Mouse (Mus musculus) heart, postnatal 14 days (tissue): ENCODE measurements around the gene Urb2. TPM values are rescaled to one million over a fixed set of nuclear protein-coding genes. Genes with fewer than 3 reads are reported as not detected.

Source experiments
- DNase-seq, 2 experiments: peaks; one replicate each; pipeline ENCODE4 v3.0.0; 2021 to 2022
- intact Hi-C: fragments of 180-260 bp; cut with DNase I; formaldehyde crosslinking; loops from one replicate; pipeline ENCODE4 v1.15.1; 2025
- long read RNA-seq, 2 experiments: library from polyadenylated mRNA; stranded (forward); transcript quantifications; one replicate each; pipeline ENCODE4 v2.0.0; 2021
- total RNA-seq, 2 experiments: library from RNA; stranded (reverse); gene quantifications; 2 replicates each; pipeline ENCODE4 v1.2.3; 2021

Gene Urb2
- total RNA-seq: 1 to 10 TPM; 6.7 to 6.9 TPM
- long read RNA-seq, experiment 1, partial matches to known transcripts: 0 of 2 reads
- long read RNA-seq, experiment 1, other reads (novel, unspliced or antisense): 2 of 2 reads
- long read RNA-seq, experiment 2, partial matches to known transcripts: 1 of 2 reads
- long read RNA-seq, experiment 2, other reads (novel, unspliced or antisense): 1 of 2 reads

DNA sequence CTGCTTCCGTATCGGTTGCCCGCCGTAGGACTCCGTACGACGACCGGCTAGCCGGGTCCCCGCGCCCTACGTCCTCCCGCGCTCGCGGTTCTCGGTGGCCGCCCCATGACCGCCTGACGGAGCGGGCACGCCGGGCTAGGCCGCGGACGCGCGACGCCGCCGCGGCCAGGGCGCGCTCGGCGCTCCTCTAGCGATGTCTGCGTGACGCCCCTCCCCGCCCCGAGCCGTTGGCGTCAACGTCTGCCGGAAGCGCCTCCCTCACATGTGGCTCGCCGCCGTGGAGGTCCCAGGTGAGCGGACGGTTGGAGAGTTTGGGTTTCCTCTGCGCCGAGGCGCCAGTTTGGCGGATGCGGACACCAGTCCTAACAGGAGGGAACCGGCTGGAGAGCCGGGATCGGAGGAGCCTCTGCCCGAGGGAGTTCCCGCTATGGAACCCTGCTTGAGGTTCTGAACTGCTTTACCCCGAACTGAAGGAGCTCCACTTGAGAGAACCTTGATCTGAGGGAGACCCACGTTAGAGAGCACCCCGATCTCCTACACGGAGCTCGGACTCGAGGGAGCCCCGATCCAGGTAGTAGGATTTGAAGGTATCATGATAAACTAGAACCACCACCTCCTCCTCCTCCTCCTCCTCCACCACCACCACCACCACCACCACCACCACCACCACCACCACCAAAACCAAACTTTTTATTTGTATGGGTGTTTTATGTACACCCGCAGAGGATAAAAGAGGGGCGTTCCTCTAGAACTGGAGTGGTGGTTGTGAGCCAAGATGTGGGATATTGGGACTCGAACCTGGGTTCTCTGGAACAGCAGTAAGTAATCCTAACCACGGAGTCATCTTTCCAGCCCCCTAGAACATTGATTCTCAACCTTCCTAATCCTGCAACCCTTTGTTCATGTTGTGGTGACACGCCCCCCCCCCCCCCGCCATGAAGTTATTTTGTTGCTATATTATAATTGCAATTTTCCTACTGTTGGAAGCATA is at the start of gene Urb2, which contains the start of gene Taf5l:
Gene Urb2, plus strand, starts transcription at position 272 of the 991 bp plus-strand sequence.
Gene Taf5l, minus strand, starts transcription at position 161 of the 991 bp plus-strand sequence.
- intact Hi-C loops: no loop called here
- DNase-seq: peak; percentile 94 to 95

DNA sequence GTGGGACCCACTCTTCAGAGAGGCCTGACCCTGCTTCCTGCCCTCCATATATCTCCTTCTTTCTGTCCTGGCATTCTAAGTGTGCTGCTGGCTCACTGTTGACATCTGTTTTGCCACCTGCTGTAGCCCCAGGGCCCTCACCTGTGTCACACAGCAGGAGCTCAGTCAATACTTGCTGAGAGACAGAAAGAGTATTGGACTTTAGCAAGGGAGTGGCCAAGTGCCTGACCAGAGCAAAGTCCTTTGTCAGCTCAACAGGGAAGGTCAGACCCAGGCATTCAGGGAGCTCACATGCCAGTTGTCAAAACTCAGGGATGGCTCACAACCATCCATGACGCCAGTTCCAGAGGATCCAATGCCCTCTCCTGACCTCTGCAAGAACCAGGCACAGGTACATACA is 47.8 kb upstream of the Urb2 start:
- intact Hi-C loops: no loop called here

DNA sequence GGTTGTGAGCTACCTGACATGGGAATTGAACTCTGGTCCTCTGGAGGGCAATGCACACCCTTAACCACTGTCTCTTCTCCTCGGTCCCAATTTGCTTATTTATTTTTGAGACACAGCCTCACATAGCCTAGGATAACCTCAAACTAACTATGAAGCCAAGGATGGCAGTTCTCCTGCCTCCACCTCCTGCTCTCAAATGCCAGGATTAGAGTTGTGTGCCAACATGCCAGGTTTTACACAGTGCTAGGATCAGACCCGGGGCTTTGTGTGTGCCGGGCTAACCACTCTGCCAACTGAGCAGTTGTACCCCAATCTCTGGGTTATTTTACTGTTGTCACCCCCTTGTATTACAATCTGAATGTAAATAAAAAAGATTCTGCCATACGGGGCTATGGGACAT is 43.8 kb upstream of the Urb2 start:
- intact Hi-C loops: no loop called here
- DNase-seq: no peak

More for the DNA sequence above, 47.8 kb upstream of the Urb2 start:
- DNase-seq: no peak

DNA sequence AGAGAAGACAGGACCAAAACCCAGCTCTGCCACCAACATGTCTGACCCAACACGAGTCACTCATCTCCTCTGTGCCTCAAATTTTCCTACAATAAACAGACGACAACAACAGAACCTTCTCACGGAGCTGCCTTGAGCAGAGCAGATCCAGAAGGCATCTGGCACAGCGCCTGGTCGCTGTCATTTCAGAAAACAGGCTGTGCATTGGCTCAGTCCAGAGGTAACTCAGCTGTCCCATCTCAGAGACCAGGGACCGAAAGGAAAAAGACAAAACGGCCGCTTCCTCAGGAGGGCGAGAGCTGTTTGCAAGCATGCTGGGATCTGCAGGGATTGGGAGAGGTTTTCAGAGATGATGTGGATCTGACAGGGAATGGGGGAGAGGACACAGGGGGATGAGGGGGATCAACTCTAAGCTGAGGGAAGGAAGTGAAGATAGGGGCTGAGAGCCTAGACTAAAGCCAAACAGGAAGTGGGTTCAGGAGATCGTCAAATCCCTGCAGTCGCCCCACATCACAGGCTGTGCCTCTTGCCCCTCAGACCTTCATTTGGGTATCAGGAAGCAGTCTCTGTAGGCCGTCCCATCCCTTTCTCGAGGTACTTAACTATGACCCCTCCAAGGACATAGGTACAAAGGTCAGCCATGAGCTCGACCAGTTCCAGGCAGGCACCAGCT is 43.0 kb upstream of the Urb2 start:
- intact Hi-C loops: no loop called here

DNA sequence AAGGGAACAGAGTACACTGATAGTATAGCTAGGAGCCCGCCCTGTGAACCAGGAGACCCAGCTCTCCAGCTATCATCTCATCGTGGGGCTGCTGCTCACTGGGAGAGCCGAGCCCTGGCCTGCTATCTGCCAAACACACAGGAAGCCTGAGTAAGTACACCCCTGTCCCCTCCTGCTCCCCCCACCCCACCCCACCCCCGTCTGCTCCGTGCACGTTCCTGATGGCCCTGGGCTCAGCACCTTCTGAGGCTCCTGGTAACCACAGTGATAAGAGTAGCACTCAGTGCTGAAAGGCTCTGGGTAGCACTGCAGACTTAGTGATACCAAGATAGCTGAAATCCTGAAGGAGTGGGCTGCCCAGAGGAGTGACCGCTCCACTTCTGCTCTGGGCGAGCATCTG is 42.4 kb upstream of the Urb2 start:
- no peak for DNase-seq
- intact Hi-C loops: no loop called here

More for the DNA sequence above, 43.0 kb upstream of the Urb2 start:
- peak; percentile 56 to 72 for DNase-seq

DNA sequence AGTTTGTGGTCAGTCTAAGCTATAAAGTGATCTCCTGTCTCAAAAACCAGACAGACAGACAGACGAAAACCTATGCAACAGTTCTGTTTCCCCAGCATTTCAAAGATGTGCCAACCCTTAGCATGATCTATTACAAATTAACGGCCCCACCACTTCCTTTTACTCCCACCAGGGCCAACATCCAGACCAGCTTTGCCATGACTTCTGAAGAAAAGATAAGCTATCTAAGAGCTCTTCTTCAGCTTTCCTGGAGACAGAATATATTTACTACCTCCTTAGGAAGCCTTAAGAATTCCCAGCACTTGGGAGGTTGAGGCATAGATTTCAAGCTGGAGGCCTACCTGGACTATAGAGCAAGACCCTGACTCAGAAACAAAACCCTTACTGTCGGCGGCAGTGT is 41.1 kb upstream of the Urb2 start:
- no peak for DNase-seq
- intact Hi-C loops: no loop called here

DNA sequence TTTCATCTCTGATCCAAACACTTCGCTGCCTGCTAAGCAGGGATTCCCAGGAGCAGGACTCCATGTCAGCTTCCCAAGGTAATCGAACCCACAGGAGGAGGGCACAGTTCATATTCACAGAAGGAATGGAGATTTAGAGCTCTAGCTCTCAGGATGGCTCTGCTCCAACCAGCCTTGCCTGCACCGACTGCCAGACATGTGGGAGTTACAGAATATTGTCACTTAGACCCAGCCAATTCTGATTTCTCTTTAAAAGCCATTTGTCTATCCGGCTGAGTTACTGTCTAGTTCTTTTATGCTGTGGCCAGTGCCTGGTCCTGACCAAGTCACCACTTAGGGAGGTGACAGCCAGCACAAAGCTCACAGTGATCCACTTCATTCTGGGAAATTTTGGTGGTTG is 39.6 kb upstream of the Urb2 start:
- intact Hi-C loops: loop anchor here (2.0 kb wide), 1 partner anchor 31 kb away; no protein-coding TSS in a partner anchor
- no peak for DNase-seq

DNA sequence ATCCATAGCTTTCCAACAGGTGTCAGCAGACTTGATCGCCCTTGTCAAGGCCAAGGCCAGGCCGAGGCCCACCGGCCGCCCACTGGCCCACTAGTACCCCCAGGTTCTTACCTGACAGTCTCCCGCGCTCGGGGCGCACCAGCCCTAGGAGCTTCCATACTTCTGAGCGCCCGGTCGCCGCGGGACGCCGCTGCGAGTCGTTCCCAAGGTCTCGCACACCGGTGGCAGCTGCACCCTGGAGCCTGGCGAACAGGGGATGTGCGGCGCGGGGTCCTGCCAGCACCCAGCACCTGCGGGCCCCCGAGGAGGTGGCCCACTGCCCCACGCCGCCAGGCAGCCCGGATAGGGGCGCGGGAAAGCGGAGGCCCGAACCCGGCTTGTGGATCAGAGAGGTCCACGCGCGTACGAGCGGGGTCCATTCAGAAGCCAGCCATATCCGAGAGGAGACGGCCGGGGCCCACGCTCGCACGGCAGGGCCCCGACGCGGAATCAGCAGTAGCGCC is 39.0 kb upstream of the Urb2 start:
- DNase-seq: peak in 1 of 2 experiments; percentile 26
- intact Hi-C loops: loop anchor here (2.0 kb wide), 1 partner anchor 32 kb away; no protein-coding TSS in a partner anchor

DNA sequence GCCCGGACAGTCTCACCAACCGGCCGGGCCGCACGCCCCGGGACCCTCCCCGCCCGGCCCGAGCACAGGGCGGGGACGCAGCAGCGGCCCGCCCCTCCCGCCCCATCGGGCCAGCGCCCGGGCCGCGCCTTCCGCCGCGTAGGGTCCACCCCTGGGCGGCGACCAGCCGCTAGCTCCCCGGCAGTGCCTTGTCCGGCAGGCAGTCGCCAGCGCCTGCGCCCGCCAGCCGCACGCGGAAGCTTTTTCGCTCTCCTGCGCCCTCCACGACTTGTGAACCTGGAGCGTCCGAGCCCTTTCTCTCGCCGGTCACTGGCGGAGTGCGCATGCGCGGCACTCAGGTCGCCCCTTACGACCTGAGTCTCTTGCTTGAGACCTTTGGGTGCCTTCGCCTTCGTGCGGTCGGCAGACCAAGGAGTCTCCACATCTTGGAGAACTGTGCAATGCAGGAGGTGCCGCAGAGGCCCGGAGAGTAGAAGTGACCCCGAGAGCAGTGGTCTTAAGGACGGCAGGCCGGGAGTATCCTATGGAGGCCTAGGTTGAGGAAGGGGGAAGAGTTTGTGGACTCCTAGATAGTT is 38.4 kb upstream of the Urb2 start, which contains the start of gene Abcb10:
Gene Abcb10, minus strand, starts transcription at position 297 of the 575 bp plus-strand sequence.
- intact Hi-C loops: loop anchor here (2.0 kb wide), 1 partner anchor 32 kb away; no protein-coding TSS in a partner anchor
- DNase-seq: peak; percentile 92 to 93

DNA sequence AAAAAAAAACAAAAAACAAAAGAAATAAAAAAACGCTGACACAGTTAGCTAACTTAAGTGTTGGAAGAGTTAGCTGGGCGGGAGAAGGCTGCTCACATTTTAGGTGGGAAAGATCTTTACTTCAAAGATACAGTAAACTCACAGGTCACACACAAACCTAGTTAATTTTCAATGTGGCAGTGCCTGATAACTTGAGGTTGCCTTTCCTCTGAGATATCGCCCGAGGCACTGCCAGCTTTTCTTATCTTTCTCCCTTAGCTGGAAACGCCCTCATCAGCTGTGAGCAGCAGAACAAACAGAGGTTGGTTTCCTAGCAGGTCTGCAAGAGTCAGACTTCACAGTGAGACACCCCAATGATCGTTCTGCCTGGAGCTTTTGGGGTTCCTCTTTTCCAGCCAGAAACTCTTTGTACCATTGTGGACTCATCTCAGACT is 32.7 kb upstream of the Urb2 start:
- intact Hi-C loops: no loop called here
- DNase-seq: no peak

DNA sequence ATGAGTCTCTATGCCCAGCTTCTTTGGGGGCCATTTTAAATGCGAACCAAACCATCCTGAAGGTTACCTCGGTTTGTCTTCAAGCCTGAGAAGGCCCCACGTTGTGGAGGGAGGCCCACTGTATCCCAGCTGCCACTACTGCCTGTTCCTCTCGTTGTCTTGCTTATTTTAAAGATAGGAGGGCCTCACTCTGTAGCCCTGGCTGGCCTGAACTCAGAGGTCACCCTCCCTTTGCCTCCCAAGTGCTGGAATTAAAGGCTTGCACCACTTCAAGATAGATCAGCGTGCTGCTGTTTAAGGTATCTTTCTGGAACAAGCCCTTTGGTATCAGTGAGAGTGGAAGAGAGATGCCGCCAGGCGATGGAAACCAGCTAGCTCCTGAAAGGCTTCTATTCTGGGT is 32.2 kb upstream of the Urb2 start:
- intact Hi-C loops: no loop called here
- DNase-seq: no peak

DNA sequence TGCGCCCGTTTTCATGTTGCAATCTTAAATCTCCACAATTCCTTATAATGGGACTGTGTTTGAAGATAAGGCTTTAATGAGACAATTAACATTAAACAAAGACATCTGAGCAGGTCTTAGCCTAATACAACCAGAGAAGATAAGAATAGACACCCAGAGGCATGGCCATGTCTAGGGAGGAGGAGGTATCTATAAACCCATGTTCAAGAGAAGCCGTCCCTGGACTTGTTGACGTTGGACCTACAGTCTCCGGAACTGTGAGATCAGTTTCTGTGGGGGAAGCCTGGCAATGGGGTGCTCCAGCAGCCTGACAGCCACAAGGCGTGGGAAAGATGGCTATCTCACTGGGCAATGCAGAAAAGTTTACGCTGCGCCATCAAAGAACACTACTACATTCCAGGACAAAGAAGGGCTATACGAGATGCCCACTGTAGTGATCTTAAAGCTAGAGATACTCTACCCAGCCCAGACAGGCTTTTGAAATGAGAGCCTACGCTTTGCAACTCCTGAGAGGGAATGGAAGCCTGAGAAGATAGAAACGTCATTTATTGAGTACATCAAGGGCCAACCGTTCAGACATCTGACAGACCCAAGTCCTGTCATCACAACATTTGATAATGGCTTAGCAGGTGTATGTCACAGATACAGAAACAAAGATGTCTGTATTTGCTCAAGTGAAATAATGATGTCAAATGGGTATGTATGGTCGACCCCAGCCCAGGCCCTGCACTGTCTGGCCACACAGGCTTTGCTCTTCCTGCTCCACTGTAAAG is 30.8 kb upstream of the Urb2 start:
- intact Hi-C loops: no loop called here
- DNase-seq: no peak

DNA sequence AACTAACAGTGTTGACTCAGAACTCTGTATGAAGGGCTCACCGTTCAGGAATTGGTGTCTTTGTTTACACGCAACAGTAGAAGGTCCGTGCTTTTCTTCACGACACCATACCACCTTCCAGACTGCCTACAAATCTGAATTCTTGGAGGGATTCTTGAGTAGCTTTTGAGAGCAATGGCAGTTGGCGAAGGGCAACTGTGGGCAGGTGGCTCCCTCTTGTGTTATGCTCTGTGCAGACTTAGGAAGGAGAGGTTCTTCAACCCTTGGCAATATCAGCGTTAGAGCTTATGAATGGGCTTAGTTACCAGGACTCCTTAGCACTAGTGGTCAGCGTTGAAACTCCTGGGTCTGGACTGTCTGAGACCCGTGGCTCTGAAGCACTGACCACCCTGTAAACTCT is 28.7 kb upstream of the Urb2 start:
- intact Hi-C loops: no loop called here
- DNase-seq: no peak

DNA sequence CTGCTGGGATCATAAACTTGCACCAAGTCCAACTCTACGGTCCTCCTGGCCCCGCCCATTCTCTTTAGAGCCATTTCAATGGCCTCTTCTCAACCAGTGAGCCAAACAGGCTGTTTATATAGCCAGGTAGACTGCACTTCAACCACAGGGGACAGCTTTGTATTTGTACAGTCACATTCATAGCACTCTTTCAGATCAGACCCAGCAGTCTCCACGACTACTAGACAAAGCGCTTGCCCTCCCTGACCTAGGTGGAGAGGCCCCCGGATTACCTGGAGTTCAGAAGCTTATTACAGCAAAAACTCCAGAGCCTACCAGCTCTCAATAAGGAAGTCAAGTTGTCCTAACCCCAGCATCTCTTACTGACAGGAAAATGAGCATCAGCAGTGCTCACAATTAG is 27.7 kb upstream of the Urb2 start:
- intact Hi-C loops: no loop called here
- DNase-seq: no peak

DNA sequence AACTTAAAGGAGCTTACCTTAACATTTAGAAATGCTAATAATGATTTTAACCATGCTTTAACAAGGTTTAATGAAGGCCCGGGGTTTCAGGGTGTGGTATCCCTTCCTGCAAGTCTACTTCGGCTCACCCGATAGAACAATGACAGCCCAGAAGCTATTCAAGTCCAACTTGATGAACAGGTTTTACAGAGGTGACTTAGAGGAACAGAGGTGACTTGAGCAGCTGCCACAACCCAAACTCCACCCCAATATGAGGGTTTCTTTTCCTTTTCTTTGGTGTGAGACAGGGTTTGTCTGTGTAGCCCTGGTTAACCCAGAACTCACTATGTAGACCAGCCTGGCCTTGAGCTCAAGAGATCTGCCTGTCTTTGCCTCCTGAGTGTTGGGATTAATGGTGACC is 27.3 kb upstream of the Urb2 start:
- DNase-seq: no peak

DNA sequence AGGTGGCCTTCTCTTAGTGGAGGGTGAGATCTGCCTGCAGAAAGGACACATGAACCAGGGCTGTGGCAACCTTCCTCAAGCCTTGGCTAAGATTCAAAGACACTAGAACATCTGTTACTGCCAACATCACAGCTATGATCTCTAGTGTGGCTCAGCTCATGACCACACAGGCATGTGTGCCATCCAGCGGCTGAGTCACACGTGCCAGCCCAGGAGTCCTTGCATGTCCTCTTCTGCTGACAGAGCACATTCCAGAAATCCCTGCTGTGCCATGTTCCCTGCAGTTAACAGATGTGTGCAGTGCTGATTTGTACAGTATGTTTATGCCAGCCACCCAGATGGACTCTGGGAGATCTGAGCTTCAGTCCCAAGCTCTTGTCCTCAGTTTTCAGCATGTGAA is 21.7 kb upstream of the Urb2 start:
- intact Hi-C loops: no loop called here
- peak in 1 of 2 experiments; percentile 50 for DNase-seq

More for the DNA sequence above, 27.3 kb upstream of the Urb2 start:
- intact Hi-C loops: no loop called here

DNA sequence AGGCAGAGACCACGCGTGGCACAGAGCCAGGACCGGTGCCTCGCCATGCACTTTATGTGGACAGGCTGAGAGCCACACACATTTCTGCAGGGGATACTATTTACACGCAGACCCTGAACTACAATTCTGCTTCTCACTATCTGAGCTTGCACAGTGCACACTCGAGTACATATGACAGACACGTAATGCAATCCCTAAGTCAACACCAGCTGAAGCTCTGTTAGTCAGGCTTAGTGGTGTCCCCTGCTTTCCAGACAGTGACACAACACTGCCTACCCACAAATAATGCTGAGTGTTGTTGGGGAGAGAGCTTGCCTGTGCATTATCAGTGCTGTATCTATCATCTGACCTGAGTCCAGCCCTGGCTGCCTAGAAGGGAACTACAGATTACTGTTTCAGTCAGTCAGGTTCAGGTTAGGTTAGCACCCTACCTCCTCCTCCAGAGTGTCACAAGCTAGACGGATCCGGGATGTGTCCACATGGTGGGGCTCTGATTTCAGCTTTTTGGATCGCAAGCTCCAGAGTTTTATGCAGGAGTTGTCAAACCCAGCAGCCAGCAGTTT is 18.7 kb upstream of the Urb2 start:
- no peak for DNase-seq
- intact Hi-C loops: no loop called here

DNA sequence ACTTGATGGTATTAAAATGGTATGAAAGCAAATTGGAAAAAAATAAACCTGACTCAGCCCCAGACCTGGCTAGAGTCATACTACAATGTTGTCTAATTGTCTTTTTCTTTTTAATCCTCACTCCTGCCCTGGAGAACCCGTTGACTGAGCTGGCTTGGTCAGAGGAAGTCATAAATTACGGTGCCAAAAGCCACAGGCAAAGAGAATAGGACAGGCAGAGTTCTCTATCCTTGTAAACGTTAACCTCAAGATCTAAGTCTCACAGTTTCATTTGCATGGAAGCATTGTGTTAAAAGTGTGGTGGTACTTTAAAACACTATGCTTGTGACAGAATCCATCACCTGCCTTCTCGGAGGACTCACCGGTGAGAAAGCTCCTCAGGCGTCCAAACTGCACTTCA is 13.5 kb upstream of the Urb2 start:
- no peak for DNase-seq
- intact Hi-C loops: no loop called here

DNA sequence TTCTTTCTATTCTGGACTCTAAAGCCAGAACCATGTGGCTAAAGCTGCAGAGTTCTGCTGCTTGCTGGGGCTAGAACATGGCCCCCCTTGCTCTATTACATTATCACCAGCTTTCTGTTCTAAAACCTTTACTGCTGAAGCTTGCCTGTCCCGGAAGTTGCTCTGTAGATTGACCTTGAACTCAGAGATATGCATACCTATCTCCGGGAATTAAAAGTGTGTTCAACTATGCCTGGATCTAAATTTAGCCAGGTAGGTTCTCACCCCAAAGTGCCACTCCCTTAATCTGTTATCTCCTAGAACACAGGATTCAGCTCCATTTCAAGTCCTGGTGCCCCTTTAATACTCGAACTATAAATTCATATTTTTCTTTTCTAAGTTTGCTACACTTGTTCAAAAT is 9.7 kb upstream of the Urb2 start:
- DNase-seq: no peak
- intact Hi-C loops: no loop called here
